Mouse (Mus musculus): ENCODE data around the gene Nlrp4c. TPM values are rescaled to one million over a fixed set of nuclear protein-coding genes. Genes with fewer than 3 reads are reported as not detected.

The Nlrp4c gene
- polyA plus RNA-seq, 1 experiment from 2014 or later = not detected

GRCm38 (mm10) chr7:6147688-6148087 is 102.7 kb downstream of the Nlrp4c start:
- Histone ChIP-seq H3K27ac (no peak overlapping the region), H3K79me2 (ENCODE audit: inconsistent target) (peaks cover 99% of the 10 kb centered on the region), H3K36me3 (ENCODE audit: inconsistent target) (no peaks in the 10 kb centered on the region), H3K4me3 (ENCODE audit: inconsistent target) (no peak overlapping the region)
- WGBS (ENCODE audit: missing documents) = 85% methylated on average over 5 of the region's 5 CpGs

GRCm38 (mm10) chr7:6151266-6151665 is 106.3 kb downstream of the Nlrp4c start:
- 63% methylated on average over 1 of the region's 1 CpGs for WGBS (ENCODE audit: missing documents)
- Histone ChIP-seq H3K27ac (peak overlapping the region; percentile 89), H3K79me2 (ENCODE audit: inconsistent target) (peaks cover 90% of the 10 kb centered on the region), H3K4me3 (ENCODE audit: inconsistent target) (no peak overlapping the region), H3K36me3 (ENCODE audit: inconsistent target) (no peaks in the 10 kb centered on the region)

DNA sequence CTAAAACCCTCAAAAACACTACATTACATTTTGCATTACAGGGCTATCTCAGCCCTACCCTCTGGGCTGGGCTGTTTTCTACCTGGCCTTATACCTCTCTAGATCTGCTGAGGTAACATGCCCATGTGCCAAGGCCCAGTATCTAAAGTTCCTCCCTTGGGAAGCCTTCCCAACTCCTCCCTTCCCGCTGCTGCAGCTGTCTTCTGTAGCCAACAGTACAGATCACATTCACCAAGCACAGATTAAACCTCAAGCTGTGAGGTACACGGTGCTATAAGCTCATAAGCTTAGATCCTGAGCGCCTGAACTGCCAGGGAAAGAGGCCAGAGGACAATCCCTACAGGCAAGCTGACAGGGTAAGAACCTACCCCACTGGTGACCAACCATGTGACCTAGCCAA is 107.1 kb downstream of the Nlrp4c start:
- Histone ChIP-seq H3K4me3 (ENCODE audit: inconsistent target) (no peak overlapping the region), H3K27ac (peak overlapping the region; percentile 89), H3K36me3 (ENCODE audit: inconsistent target) (no peaks in the 10 kb centered on the region), H3K79me2 (ENCODE audit: inconsistent target) (peaks cover 83% of the 10 kb centered on the region)
- WGBS (ENCODE audit: missing documents) = 94% methylated on average over 3 of the region's 3 CpGs

DNA sequence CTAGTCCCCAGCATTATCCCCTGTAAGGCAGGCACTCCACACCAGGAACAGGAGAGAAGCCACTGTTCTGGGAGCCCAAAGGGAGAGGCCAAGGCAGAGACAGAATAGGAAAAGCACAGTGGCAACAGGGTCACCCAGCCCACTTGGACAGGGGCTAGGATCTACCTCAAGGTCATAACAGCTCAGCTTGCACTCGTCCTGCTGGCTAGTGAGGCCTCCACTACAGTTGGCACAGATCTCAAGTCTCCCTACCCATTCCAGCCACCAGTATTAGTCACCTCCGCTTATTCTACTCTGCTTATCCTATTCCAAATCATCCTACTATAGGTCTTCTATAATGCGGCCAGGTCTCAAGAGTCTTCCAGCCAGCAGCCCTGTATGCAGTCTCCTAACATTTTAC is 108.2 kb downstream of the Nlrp4c start:
- Histone ChIP-seq H3K27ac (peak overlapping the region; percentile 82; the same call in 1 of the 2 replicates), H3K4me3 (ENCODE audit: inconsistent target) (no peak overlapping the region), H3K36me3 (ENCODE audit: inconsistent target) (no peaks in the 10 kb centered on the region), H3K79me2 (ENCODE audit: inconsistent target) (peaks cover 72% of the 10 kb centered on the region)
- 89% methylated on average over 3 of the region's 3 CpGs for WGBS (ENCODE audit: missing documents)

DNA sequence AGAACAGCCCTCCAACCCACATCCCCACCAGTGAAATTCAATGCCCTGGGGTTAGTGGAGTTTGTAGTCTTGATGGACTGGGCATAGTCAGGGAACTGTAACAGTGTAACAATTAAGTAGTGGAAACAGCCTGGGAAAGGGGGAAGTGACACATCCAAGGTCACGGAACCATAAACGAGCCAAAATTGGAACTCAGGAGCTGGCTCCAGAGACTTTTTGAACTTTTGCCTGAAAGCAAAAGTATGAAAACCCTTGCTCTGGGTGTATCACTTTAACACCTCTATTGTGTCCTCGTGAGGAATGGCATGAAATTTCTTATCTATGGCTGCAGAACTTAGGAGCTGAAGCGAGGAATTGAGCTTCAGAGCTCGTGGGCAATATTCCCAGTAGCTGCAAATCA is 109.2 kb downstream of the Nlrp4c start:
- Histone ChIP-seq H3K79me2 (ENCODE audit: inconsistent target) (peaks cover 61% of the 10 kb centered on the region), H3K27ac (peak overlapping the region; percentile 82), H3K4me3 (ENCODE audit: inconsistent target) (peak overlapping the region; percentile 56), H3K36me3 (ENCODE audit: inconsistent target) (no peaks in the 10 kb centered on the region)
- 49% methylated on average over 5 of the region's 5 CpGs for WGBS (ENCODE audit: missing documents)

Other genes with a start within 250 kb of the Nlrp4c start
- not detected in 3 replicates for gene Vmn1r63, start 239.7 kb upstream of the Nlrp4c start, polyA plus RNA-seq (2018)
- not detected in 3 replicates for gene Vmn1r64, start 160.6 kb upstream of the Nlrp4c start, polyA plus RNA-seq (2018)
- gene Vmn1r65, start 34.2 kb upstream of the Nlrp4c start, polyA plus RNA-seq (2018) = not detected in 3 replicates
- gene Zfp787, start 110.8 kb downstream of the Nlrp4c start, polyA plus RNA-seq (2018) = 11.6 to 29.7 TPM (median 29.1 TPM) in 3 replicates
- 5.2 to 17.1 TPM (median 13.0 TPM) in 3 replicates for gene Zfp444, start 127.1 kb downstream of the Nlrp4c start, polyA plus RNA-seq (2018)
- gene Galp, start 151.9 kb downstream of the Nlrp4c start, polyA plus RNA-seq (2018) = not detected in 3 replicates
- gene Zscan5b, start 177.1 kb downstream of the Nlrp4c start, polyA plus RNA-seq (2018) = not detected in 3 replicates
- not detected in 3 replicates for gene Epp13, start 207.5 kb downstream of the Nlrp4c start, polyA plus RNA-seq (2018)
- gene Zfp667, start 241.4 kb downstream of the Nlrp4c start, polyA plus RNA-seq (2018) = 1.4 to 1.9 TPM (median 1.7 TPM) in 3 replicates

All from macrophage (primary cell).